Mouse (Mus musculus): ENCODE data around the gene Txnrd1. TPM values are rescaled to one million over a fixed set of nuclear protein-coding genes. Genes with fewer than 3 reads are reported as not detected.

The Txnrd1 gene
- polyA plus RNA-seq, 1 experiment from 2014 or later, result 34.6 TPM

DNA sequence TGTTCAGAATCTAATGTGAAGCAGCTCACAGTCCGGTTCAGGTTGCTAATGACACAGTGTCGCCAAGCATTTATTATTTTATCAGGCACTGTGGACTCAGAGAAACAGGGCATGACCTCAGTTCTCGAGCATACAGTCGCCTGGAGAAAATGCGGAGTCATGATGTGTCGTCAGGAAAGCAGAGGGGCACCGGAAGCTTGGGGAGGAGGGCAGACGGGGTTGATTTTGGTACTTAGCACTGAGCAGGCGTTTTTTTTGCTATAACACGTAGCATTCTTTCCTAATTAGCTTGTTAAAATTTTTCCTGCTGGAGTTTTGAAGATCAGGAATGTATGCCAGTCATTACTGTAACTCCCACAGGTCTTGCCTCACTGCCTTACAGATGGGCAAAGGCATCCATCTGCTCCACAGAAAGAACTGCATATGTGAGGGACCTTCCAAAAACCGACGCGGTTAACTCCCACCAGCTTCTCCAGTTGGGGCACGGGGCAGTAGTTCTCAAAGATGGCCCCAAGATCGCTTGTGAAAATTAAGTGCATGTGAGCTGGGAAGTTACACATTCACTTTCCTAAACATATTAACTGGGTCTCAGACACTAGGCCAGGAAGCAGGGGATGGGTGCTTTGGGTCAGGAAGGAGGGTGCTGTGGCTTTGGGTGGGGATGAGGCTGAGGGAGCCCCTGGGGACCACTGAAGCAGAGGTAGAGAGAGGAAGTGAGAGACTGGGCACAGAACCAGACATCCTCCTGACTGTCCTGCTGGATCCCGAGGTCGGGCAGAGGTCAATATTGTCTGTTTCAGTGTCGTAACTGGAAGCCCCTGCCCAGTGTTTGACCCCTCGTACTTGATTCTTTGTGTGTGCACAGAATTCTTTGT is 19.4 kb upstream of the Txnrd1 start:
- H3K27me3 ChIP-seq (replicated peaks; ENCODE audit: insufficient read depth, low read length), result no peaks in the 10 kb centered on the region
- H3K27ac ChIP-seq (ENCODE audit: low read length), result no peak overlapping the region
- H3K4me3 ChIP-seq (ENCODE audit: low read depth, low read length), result no peak overlapping the region
- no peaks in the 10 kb centered on the region for H3K36me3 ChIP-seq (ENCODE audit: insufficient read depth, low read length)
- no peak for TF ChIP-seq EP300 (IDR thresholded peaks at IDR 0.05)
- TF ChIP-seq CTCF (IDR thresholded peaks at IDR 0.05), result no peak
- no peak overlapping the region for H3K9ac ChIP-seq (replicated peaks; ENCODE audit: low read depth)
- 28% methylated on average over 19 of the region's 19 CpGs for WGBS
- H3K4me1 ChIP-seq (ENCODE audit: insufficient read depth, low read depth, low read length), result no peaks in the 10 kb centered on the region
- peak; percentile 48 for DNase-seq (ENCODE audit: low spot score)
- H3K4me2 ChIP-seq (replicated peaks; ENCODE audit: low read depth, low read length), result no peak overlapping the region
- peak; percentile 23; the same call in 1 of the 2 replicates for ATAC-seq
- no peaks in the 10 kb centered on the region for H3K9me3 ChIP-seq (ENCODE audit: low read length)

DNA sequence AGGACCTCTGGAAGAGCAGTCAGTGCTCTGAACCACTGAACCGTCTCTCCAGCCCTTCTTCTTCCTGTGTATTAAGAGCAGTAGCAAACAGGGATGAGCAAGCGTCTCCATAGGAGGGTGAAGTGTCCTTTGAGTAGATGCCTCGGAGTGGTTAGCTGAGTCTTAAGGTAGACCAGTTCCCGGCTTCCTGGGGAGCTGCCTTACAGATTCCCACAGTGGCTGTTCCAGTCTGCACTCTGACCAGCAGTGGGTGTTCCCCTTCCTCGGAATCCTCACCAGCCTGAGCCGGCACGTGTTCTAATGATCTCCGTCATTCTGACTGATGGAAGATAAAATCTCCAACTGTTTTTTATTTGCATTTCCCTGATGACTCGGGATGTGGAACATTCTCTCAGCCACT is 17.3 kb upstream of the Txnrd1 start:
- no peaks in the 10 kb centered on the region for H3K9me3 ChIP-seq (ENCODE audit: low read length)
- H3K4me3 ChIP-seq (ENCODE audit: low read depth, low read length), result no peak overlapping the region
- no peak overlapping the region for H3K4me2 ChIP-seq (replicated peaks; ENCODE audit: low read depth, low read length)
- H3K36me3 ChIP-seq (ENCODE audit: insufficient read depth, low read length), result no peaks in the 10 kb centered on the region
- TF ChIP-seq EP300 (IDR thresholded peaks at IDR 0.05) (no peak), CTCF (IDR thresholded peaks at IDR 0.05) (no peak)
- DNase-seq (ENCODE audit: low spot score) (no peak), ATAC-seq (no peak)
- WGBS, result 65% methylated on average over 9 of the region's 9 CpGs
- no peaks in the 10 kb centered on the region for H3K4me1 ChIP-seq (ENCODE audit: insufficient read depth, low read depth, low read length)
- H3K27me3 ChIP-seq (replicated peaks; ENCODE audit: insufficient read depth, low read length), result no peaks in the 10 kb centered on the region
- no peak overlapping the region for H3K9ac ChIP-seq (replicated peaks; ENCODE audit: low read depth)
- no peak overlapping the region for H3K27ac ChIP-seq (ENCODE audit: low read length)

DNA sequence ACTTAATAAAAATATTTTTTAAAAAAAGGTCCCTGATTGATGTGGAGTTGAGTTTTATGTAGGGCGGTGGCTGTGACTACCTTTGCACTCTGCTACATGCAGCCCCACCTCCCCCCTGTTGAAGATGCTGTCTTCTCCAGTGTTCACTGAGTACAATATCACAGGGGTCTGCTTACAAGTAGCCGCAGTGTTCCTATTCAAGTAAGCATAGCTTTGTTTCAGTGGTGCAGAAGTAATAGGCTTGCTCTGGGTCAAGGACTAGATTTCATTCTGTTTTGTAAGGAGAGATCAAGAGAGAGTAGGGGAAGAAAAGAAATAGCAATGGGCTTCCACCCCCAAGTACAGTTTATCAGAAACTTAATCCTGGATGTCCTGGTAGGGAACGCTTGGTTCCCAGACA is 16.2 kb upstream of the Txnrd1 start:
- H3K9ac ChIP-seq (replicated peaks; ENCODE audit: low read depth), result no peak overlapping the region
- no peaks in the 10 kb centered on the region for H3K27me3 ChIP-seq (replicated peaks; ENCODE audit: insufficient read depth, low read length)
- no peaks in the 10 kb centered on the region for H3K36me3 ChIP-seq (ENCODE audit: insufficient read depth, low read length)
- TF ChIP-seq CTCF (IDR thresholded peaks at IDR 0.05), result no peak
- TF ChIP-seq EP300 (IDR thresholded peaks at IDR 0.05), result no peak
- no peaks in the 10 kb centered on the region for H3K4me1 ChIP-seq (ENCODE audit: insufficient read depth, low read depth, low read length)
- DNase-seq (ENCODE audit: low spot score) (no peak), ATAC-seq (no peak)
- no peaks in the 10 kb centered on the region for H3K9me3 ChIP-seq (ENCODE audit: low read length)
- H3K27ac ChIP-seq (ENCODE audit: low read length), result no peak overlapping the region
- H3K4me2 ChIP-seq (replicated peaks; ENCODE audit: low read depth, low read length), result no peak overlapping the region
- 93% methylated on average over 3 of the region's 3 CpGs for WGBS
- H3K4me3 ChIP-seq (ENCODE audit: low read depth, low read length), result no peak overlapping the region

DNA sequence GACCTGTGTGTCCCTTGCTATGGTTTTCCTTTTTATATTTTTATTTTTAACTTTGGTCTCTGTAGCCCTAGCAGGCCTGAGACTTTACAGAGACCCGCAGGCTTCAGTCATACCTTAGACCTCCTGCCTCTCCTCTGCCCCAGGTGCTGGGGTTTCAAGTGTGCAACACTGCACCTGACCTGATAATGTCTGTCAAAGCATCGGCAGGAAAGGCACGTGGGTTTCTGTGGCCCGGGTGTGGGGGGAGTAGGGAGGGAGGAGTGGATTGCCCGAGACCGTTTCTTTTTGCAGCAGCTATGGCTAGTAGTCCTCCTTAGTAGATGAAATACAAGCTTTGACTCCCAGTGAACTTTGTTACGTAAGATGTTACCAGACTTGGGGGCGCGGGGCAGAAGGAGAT is 15.8 kb upstream of the Txnrd1 start:
- Histone ChIP-seq H3K9me3 (ENCODE audit: low read length) (no peaks in the 10 kb centered on the region), H3K27ac (ENCODE audit: low read length) (no peak overlapping the region), H3K4me1 (ENCODE audit: insufficient read depth, low read depth, low read length) (no peaks in the 10 kb centered on the region), H3K36me3 (ENCODE audit: insufficient read depth, low read length) (no peaks in the 10 kb centered on the region), H3K4me2 (replicated peaks; ENCODE audit: low read depth, low read length) (no peak overlapping the region), H3K9ac (replicated peaks; ENCODE audit: low read depth) (no peak overlapping the region), H3K4me3 (ENCODE audit: low read depth, low read length) (no peak overlapping the region), H3K27me3 (replicated peaks; ENCODE audit: insufficient read depth, low read length) (no peaks in the 10 kb centered on the region)
- no peak for ATAC-seq
- 60% methylated on average over 9 of the region's 9 CpGs for WGBS
- DNase-seq (ENCODE audit: low spot score), result no peak
- TF ChIP-seq CTCF (IDR thresholded peaks at IDR 0.05) (no peak), EP300 (IDR thresholded peaks at IDR 0.05) (no peak)

DNA sequence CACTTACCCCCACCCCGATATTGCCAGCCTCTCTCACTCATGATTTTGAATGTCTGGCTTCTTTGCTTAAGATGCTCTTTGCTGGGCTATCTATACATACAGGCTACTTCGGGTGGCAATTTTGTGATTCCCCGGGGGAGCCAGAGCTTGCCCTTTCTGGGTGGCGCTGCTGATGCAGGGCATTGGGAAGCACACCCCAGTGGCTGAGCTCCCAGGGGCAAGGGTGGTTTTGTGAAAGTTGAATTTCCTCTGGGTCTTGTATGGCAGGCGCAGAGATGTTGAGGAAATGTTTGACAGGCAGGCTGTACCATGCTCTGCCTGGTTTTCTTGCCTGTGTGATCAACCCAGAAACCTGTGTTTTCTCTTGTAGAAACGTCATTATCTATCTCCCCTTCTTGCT is 15.1 kb upstream of the Txnrd1 start:
- Histone ChIP-seq H3K4me1 (ENCODE audit: insufficient read depth, low read depth, low read length) (no peaks in the 10 kb centered on the region), H3K9me3 (ENCODE audit: low read length) (no peaks in the 10 kb centered on the region), H3K9ac (replicated peaks; ENCODE audit: low read depth) (no peak overlapping the region), H3K4me3 (ENCODE audit: low read depth, low read length) (no peak overlapping the region), H3K36me3 (ENCODE audit: insufficient read depth, low read length) (no peaks in the 10 kb centered on the region), H3K27ac (ENCODE audit: low read length) (no peak overlapping the region), H3K4me2 (replicated peaks; ENCODE audit: low read depth, low read length) (no peak overlapping the region), H3K27me3 (replicated peaks; ENCODE audit: insufficient read depth, low read length) (no peaks in the 10 kb centered on the region)
- TF ChIP-seq EP300 (IDR thresholded peaks at IDR 0.05) (no peak), CTCF (IDR thresholded peaks at IDR 0.05) (no peak)
- 80% methylated on average over 6 of the region's 6 CpGs for WGBS
- no peak for DNase-seq (ENCODE audit: low spot score)
- ATAC-seq, result no peak

DNA sequence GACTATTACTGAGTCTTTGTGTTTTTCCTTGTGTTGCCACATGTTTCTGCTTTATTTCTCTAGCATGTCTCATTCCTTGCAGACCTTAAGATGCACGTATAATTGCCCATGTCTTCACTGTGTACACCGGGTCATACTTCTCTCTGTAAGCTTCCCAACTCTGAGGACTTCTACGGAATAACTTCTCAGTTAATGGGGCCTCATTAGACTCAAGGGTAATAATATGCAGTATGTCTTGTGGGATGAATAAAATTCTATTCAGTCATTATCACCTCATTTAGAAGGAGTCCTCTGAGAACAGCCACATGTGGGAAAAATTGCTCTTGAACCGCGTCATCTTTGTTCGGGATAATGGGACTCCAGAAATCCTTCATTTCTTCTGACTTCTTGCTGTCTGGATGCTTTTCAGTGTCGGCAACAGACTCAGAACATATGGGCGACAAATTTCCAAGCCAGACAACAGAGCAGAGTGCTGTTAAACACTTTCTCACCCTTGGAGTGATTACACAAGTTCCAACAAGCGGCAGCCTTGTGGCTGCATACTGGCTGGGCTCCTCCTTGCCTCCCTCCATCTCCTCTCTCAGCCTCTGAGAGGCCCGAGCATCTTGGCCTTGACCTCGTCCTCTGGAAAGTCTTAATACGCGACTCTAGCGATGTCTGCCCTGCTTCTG is 10.5 kb upstream of the Txnrd1 start:
- WGBS, result 46% methylated on average over 14 of the region's 14 CpGs
- DNase-seq (ENCODE audit: low spot score), result peak; percentile 56

More for the DNA sequence above, 10.5 kb upstream of the Txnrd1 start:
- no peaks in the 10 kb centered on the region for H3K4me1 ChIP-seq (ENCODE audit: insufficient read depth, low read depth, low read length)
- H3K4me3 ChIP-seq (ENCODE audit: low read depth, low read length), result no peak overlapping the region
- H3K9me3 ChIP-seq (ENCODE audit: low read length), result no peaks in the 10 kb centered on the region
- no peak overlapping the region for H3K4me2 ChIP-seq (replicated peaks; ENCODE audit: low read depth, low read length)
- H3K27ac ChIP-seq (ENCODE audit: low read length), result no peak overlapping the region
- peak; percentile 72 for ATAC-seq
- no peaks in the 10 kb centered on the region for H3K27me3 ChIP-seq (replicated peaks; ENCODE audit: insufficient read depth, low read length)
- no peak for TF ChIP-seq EP300 (IDR thresholded peaks at IDR 0.05)
- TF ChIP-seq CTCF (IDR thresholded peaks at IDR 0.05), result no peak
- no peaks in the 10 kb centered on the region for H3K36me3 ChIP-seq (ENCODE audit: insufficient read depth, low read length)
- H3K9ac ChIP-seq (replicated peaks; ENCODE audit: low read depth), result no peak overlapping the region

Data from lung, postnatal 0 days (tissue).